ENCODE assay signal across 17 mouse cellular contexts in genomic region chr16:36571942-36572341, GRCm38 (mm10). TPM values are rescaled to one million over a fixed set of nuclear protein-coding genes. Genes with fewer than 3 reads are reported as not detected.
"Had no signal": no experiment of that assay in that cellular context is flagged by ENCODE, and none has a peak within 500 bp of the region (broad histone marks: within the 10 kb centered on the region; RNA-seq: fewer than 3 reads in every experiment).

No protein-coding gene starts in this region.

- H3K36me3 ChIP-seq: limb, embryonic 13.5 days; liver, embryonic 15.5 days; midbrain, embryonic 13.5 days had no signal

- ATAC-seq: lung, postnatal 0 days; midbrain, embryonic 13.5 days had no signal

- H3K4me3 ChIP-seq: layer of hippocampus, adult 2 months; limb, embryonic 13.5 days; liver, embryonic 15.5 days; midbrain, embryonic 13.5 days had no signal

- H3K27ac ChIP-seq: kidney, postnatal 0 days; layer of hippocampus, adult 2 months; limb, embryonic 13.5 days; liver, embryonic 15.5 days; midbrain, embryonic 13.5 days; stomach, postnatal 0 days had no signal

- H3K4me2 ChIP-seq: limb, embryonic 13.5 days; liver, embryonic 15.5 days; midbrain, embryonic 13.5 days had no signal

- H3K9me3 ChIP-seq: limb, embryonic 13.5 days; liver, embryonic 15.5 days; midbrain, embryonic 13.5 days had no signal

- H3K27me3 ChIP-seq: limb, embryonic 13.5 days; liver, embryonic 15.5 days; midbrain, embryonic 13.5 days had no signal

- H3K4me1 ChIP-seq: limb, embryonic 13.5 days; liver, embryonic 15.5 days; midbrain, embryonic 13.5 days had no signal

- DNase-seq: kidney, adult 11 months; kidney, adult 9 months; kidney, postnatal 4 days; left cerebral cortex, postnatal 4 days; lung, adult 2 months; lung, postnatal 36 days; thymus, postnatal 4 days had no signal

- H3K9ac ChIP-seq: limb, embryonic 13.5 days; liver, embryonic 15.5 days; midbrain, embryonic 13.5 days had no signal

RNA-seq across cellular contexts. Expression of gene Casr, which starts 10.0 kb away (rescaled TPM):
- total RNA-seq: liver, adult 2 months; megakaryocyte progenitor cell, adult 5-6 weeks had no signal
- polyA plus RNA-seq: liver, adult 2 months; liver, embryonic 15.5 days; neural tube, embryonic 14.5 days had no signal
